Mouse (Mus musculus): ENCODE measurements around the gene Cfap73.

- TF ChIP-seq CTCF (IDR thresholded peaks at IDR 0.05; ENCODE audit: borderline replicate concordance, insufficient read depth, low read depth, low read length) (no peak), POLR2A (IDR thresholded peaks at IDR 0.05; ENCODE audit: borderline replicate concordance, insufficient read depth, low read length) (no peak)
Measured at GRCm38 (mm10) chr5:120582002-120582401, 52.0 kb downstream of the Cfap73 start.

Data from cerebellum, adult 2 months (tissue).